Mouse (Mus musculus) layer of hippocampus, adult 11-12 months (tissue): Measurements from ENCODE around the gene Fggy.

Source experiments
- DNase-seq: peaks from one replicate; pipeline ENCODE4 v3.0.0; 2022; ENCODE audit warnings: low spot score

Gene Fggy

GRCm38 (mm10) chr4:95909689-95910654, 352.7 kb downstream of the Fggy start:
- no peak for DNase-seq

- DNase-seq, result no peak
These were observed 355.7 kb downstream of the Fggy start for GRCm38 (mm10) chr4:95913026-95913425.

- no peak for DNase-seq
These were observed 358.6 kb downstream of the Fggy start for GRCm38 (mm10) chr4:95915628-95916579.

GRCm38 (mm10) chr4:95917703-95918102, 360.4 kb downstream of the Fggy start:
- DNase-seq, result no peak

GRCm38 (mm10) chr4:95920448-95920847, 363.1 kb downstream of the Fggy start:
- no peak for DNase-seq

GRCm38 (mm10) chr4:95924210-95925184, 367.2 kb downstream of the Fggy start:
- peak; percentile 85 for DNase-seq

- DNase-seq, result no peak
These were observed 371.5 kb downstream of the Fggy start for GRCm38 (mm10) chr4:95928846-95929245.

- DNase-seq, result no peak
These were observed 372.6 kb downstream of the Fggy start for GRCm38 (mm10) chr4:95929936-95930335.

- no peak for DNase-seq
These were observed 374.0 kb downstream of the Fggy start for GRCm38 (mm10) chr4:95931331-95931730.

GRCm38 (mm10) chr4:95933801-95934356, 376.6 kb downstream of the Fggy start:
- no peak for DNase-seq

GRCm38 (mm10) chr4:95934384-95935035, 377.2 kb downstream of the Fggy start:
- DNase-seq, result no peak

- DNase-seq, result no peak
These were observed 381.4 kb downstream of the Fggy start for GRCm38 (mm10) chr4:95938701-95939100.

- no peak for DNase-seq
These were observed 390.6 kb downstream of the Fggy start for GRCm38 (mm10) chr4:95947896-95948295.

GRCm38 (mm10) chr4:95953328-95953727, 396.0 kb downstream of the Fggy start:
- no peak for DNase-seq

GRCm38 (mm10) chr4:95966928-95967724, 409.8 kb downstream of the Fggy start, which contains the start of gene Hook1:
Gene Hook1, plus strand, starts transcription at chr4:95967240.
- peak; percentile 93 for DNase-seq
